Mouse (Mus musculus): Measurements from ENCODE around the gene Plekhg4. TPM values are rescaled to one million over a fixed set of nuclear protein-coding genes. Genes with fewer than 3 reads are reported as not detected.

The Plekhg4 gene
- polyA plus RNA-seq, 1 experiment: 0.14 TPM

GRCm38 (mm10) chr8:105384070-105384469 is 11.0 kb downstream of the Plekhg4 start:
- Histone ChIP-seq H3K4me3 (ENCODE audit: insufficient read depth, low read depth, low read length) (no peak overlapping the region), H3K36me3 (ENCODE audit: control insufficient read depth, insufficient read depth, low read length) (no peaks in the 10 kb centered on the region), H3K27me3 (replicated peaks; ENCODE audit: control insufficient read depth, insufficient read depth, low read length) (no peaks in the 10 kb centered on the region), H3K4me1 (ENCODE audit: control insufficient read depth, insufficient read depth, low read length) (no peaks in the 10 kb centered on the region), H3K27ac (ENCODE audit: insufficient read depth, low read depth, low read length) (no peak overlapping the region)
- 99% methylated on average over 2 of the region's 2 CpGs for WGBS
- DNase-seq: no peak
- TF ChIP-seq POLR2A (IDR thresholded peaks at IDR 0.05; ENCODE audit: low read depth, low read length): no peak
- 0 out of 2 replicates have a peak, but pooled peaks have one; percentile 6 for TF ChIP-seq CTCF (conservative IDR thresholded peaks at IDR 0.05; ENCODE audit: insufficient read depth, insufficient read length, low read depth, low read length)

- no peak overlapping the region for H3K27ac ChIP-seq (ENCODE audit: insufficient read depth, low read depth, low read length)
- no peaks in the 10 kb centered on the region for H3K36me3 ChIP-seq (ENCODE audit: control insufficient read depth, insufficient read depth, low read length)
- H3K27me3 ChIP-seq (replicated peaks; ENCODE audit: control insufficient read depth, insufficient read depth, low read length): no peaks in the 10 kb centered on the region
- H3K4me3 ChIP-seq (ENCODE audit: insufficient read depth, low read depth, low read length): no peak overlapping the region
- H3K4me1 ChIP-seq (ENCODE audit: control insufficient read depth, insufficient read depth, low read length): no peaks in the 10 kb centered on the region
- DNase-seq: peak; percentile 76
- WGBS: 37% methylated on average over 1 of the region's 1 CpGs
- no peak for TF ChIP-seq POLR2A (IDR thresholded peaks at IDR 0.05; ENCODE audit: low read depth, low read length)
Observed at GRCm38 (mm10) chr8:105387151-105387550, 14.1 kb downstream of the Plekhg4 start.

DNA sequence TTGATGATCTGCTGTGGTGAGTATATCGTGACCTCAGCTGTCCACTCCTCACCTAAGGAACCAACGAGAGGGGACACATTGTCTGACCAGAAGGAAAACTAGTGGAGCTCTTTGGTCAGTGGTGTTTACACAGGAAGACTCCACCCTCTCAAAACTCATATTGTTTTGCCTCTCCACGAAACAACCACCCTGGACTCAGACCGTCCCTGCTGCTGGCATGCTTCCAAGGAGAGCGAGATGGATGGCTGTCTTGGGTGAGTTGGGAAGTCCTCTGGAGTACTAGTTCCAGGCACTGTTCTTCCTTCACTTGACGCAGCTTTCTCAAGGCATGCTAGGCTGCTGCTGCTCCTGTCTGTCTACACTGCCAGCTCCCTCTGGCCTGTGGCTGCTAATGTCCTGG is 16.0 kb downstream of the Plekhg4 start:
- DNase-seq: peak; percentile 30
- no peak for TF ChIP-seq POLR2A (IDR thresholded peaks at IDR 0.05; ENCODE audit: low read depth, low read length)
- no peak for TF ChIP-seq CTCF (conservative IDR thresholded peaks at IDR 0.05; ENCODE audit: insufficient read depth, insufficient read length, low read depth, low read length)
- Histone ChIP-seq H3K4me1 (ENCODE audit: control insufficient read depth, insufficient read depth, low read length) (no peaks in the 10 kb centered on the region), H3K27me3 (replicated peaks; ENCODE audit: control insufficient read depth, insufficient read depth, low read length) (no peaks in the 10 kb centered on the region), H3K4me3 (ENCODE audit: insufficient read depth, low read depth, low read length) (no peak overlapping the region), H3K36me3 (ENCODE audit: control insufficient read depth, insufficient read depth, low read length) (no peaks in the 10 kb centered on the region), H3K27ac (ENCODE audit: insufficient read depth, low read depth, low read length) (no peak overlapping the region)
- 53% methylated on average over 6 of the region's 6 CpGs for WGBS

GRCm38 (mm10) chr8:105393089-105393787 is 20.2 kb downstream of the Plekhg4 start:
- Histone ChIP-seq H3K27me3 (replicated peaks; ENCODE audit: control insufficient read depth, insufficient read depth, low read length) (no peaks in the 10 kb centered on the region), H3K4me3 (ENCODE audit: insufficient read depth, low read depth, low read length) (no peak overlapping the region), H3K36me3 (ENCODE audit: control insufficient read depth, insufficient read depth, low read length) (no peaks in the 10 kb centered on the region), H3K27ac (ENCODE audit: insufficient read depth, low read depth, low read length) (no peak overlapping the region), H3K4me1 (ENCODE audit: control insufficient read depth, insufficient read depth, low read length) (no peaks in the 10 kb centered on the region)
- no peak for TF ChIP-seq POLR2A (IDR thresholded peaks at IDR 0.05; ENCODE audit: low read depth, low read length)
- no peak for TF ChIP-seq CTCF (conservative IDR thresholded peaks at IDR 0.05; ENCODE audit: insufficient read depth, insufficient read length, low read depth, low read length)
- WGBS: 81% methylated on average over 12 of the region's 12 CpGs
- DNase-seq: no peak

GRCm38 (mm10) chr8:105393915-105394314 is 20.8 kb downstream of the Plekhg4 start:
- Histone ChIP-seq H3K36me3 (ENCODE audit: control insufficient read depth, insufficient read depth, low read length) (no peaks in the 10 kb centered on the region), H3K27me3 (replicated peaks; ENCODE audit: control insufficient read depth, insufficient read depth, low read length) (no peaks in the 10 kb centered on the region), H3K27ac (ENCODE audit: insufficient read depth, low read depth, low read length) (no peak overlapping the region), H3K4me3 (ENCODE audit: insufficient read depth, low read depth, low read length) (no peak overlapping the region), H3K4me1 (ENCODE audit: control insufficient read depth, insufficient read depth, low read length) (no peaks in the 10 kb centered on the region)
- DNase-seq: no peak
- 84% methylated on average over 7 of the region's 7 CpGs for WGBS
- TF ChIP-seq CTCF (conservative IDR thresholded peaks at IDR 0.05; ENCODE audit: insufficient read depth, insufficient read length, low read depth, low read length) (no peak), POLR2A (IDR thresholded peaks at IDR 0.05; ENCODE audit: low read depth, low read length) (no peak)

DNA sequence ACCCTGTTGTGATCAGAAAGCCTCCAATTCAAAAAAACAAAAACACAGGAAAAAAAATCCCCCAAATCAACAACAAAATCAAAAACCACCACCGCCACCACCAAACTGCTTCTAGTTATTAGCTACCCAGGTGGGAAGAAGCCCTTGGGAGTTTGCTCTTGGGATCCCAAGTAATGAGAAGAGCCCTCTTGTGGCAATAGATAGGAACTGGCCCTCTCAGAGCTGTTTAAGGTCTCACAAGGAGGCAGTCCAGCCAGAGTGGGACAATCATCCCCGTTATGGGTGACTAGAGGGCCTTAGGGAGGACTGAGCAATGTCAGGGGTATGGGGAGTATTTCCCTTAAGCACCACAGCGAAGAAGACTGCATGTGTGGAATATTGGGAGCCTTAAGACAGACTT is 24.7 kb downstream of the Plekhg4 start:
- Histone ChIP-seq H3K27ac (ENCODE audit: insufficient read depth, low read depth, low read length) (no peak overlapping the region), H3K36me3 (ENCODE audit: control insufficient read depth, insufficient read depth, low read length) (no peaks in the 10 kb centered on the region), H3K27me3 (replicated peaks; ENCODE audit: control insufficient read depth, insufficient read depth, low read length) (no peaks in the 10 kb centered on the region), H3K4me3 (ENCODE audit: insufficient read depth, low read depth, low read length) (no peak overlapping the region), H3K4me1 (ENCODE audit: control insufficient read depth, insufficient read depth, low read length) (no peaks in the 10 kb centered on the region)
- WGBS: 24% methylated on average over 3 of the region's 3 CpGs
- peak; percentile 79 for DNase-seq
- no peak for TF ChIP-seq POLR2A (IDR thresholded peaks at IDR 0.05; ENCODE audit: low read depth, low read length)
- peak; percentile 60 for TF ChIP-seq CTCF (conservative IDR thresholded peaks at IDR 0.05; ENCODE audit: insufficient read depth, insufficient read length, low read depth, low read length)

GRCm38 (mm10) chr8:105400016-105400415 is 26.9 kb downstream of the Plekhg4 start:
- Histone ChIP-seq H3K4me3 (ENCODE audit: insufficient read depth, low read depth, low read length) (no peak overlapping the region), H3K36me3 (ENCODE audit: control insufficient read depth, insufficient read depth, low read length) (no peaks in the 10 kb centered on the region), H3K4me1 (ENCODE audit: control insufficient read depth, insufficient read depth, low read length) (no peaks in the 10 kb centered on the region), H3K27me3 (replicated peaks; ENCODE audit: control insufficient read depth, insufficient read depth, low read length) (no peaks in the 10 kb centered on the region), H3K27ac (ENCODE audit: insufficient read depth, low read depth, low read length) (no peak overlapping the region)
- DNase-seq: no peak
- TF ChIP-seq POLR2A (IDR thresholded peaks at IDR 0.05; ENCODE audit: low read depth, low read length) (no peak), CTCF (conservative IDR thresholded peaks at IDR 0.05; ENCODE audit: insufficient read depth, insufficient read length, low read depth, low read length) (no peak)
- WGBS: 94% methylated on average over 5 of the region's 5 CpGs

Measured in kidney, adult 2 months (tissue).